Mouse (Mus musculus): ENCODE data around the gene Itprid2.

DNA sequence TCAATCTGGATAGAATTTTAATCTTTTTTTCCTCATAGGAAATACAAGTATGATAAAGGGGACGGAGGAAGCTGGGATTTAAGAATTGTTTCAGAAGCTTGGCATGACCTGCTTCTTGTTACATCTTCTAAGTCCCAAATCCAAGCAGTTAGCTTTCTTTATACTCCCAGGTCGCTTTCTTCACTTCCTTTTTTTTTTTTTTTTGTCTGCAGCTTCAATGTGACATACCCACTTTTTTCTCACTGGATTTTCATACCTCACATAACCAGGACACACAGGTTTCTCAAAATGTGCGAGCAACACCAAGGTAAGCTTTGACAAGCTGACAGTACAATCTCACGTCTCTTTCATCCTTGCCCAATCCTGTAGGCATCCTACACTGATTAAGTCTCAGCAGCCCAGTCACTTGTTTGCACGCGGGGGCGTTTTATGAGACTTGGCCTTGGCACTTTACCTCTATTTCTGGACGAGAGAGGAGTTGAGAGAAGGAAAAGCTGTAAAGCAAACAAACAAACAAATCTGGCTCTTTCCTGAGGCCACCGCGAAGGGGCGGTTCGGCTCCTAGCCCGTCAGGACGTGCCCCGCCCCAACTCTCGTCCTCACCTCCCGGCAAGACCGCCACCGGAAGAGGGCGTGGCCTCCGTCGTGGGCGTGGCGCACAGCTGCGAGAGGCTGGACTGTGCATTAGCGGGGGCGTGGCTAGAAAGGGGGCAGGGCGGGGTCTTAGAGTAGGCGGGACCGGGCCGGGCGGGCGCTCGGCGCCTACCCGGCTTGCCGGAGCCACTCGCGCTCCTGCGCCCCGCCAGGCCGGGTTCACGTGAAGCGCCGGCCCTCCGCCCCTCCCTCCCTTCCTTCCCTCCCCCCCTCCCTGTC is at the start of gene Itprid2:
- TF ChIP-seq POLR2A (IDR thresholded peaks at IDR 0.05; ENCODE audit: borderline replicate concordance, extremely low read depth, low read depth, low read length) (peak; percentile 58; the same call in 1 of the 2 replicates), CTCF (IDR thresholded peaks at IDR 0.05; ENCODE audit: insufficient read depth, low read length) (no peak)
